Mouse (Mus musculus) kidney, postnatal 0 days (tissue): ENCODE data around the gene Pde1c. TPM values are rescaled to one million over a fixed set of nuclear protein-coding genes. Genes with fewer than 3 reads are reported as not detected.
A peak's percentile ranks its signal among the peaks of the same experiment; 100 is the strongest.

Source experiments
- ATAC-seq: fragments of 200-750 bp; cut with Nextera tagmentation; replicated peaks from 2 replicates; pipeline ENCODE4 v1.8.0; 2017; ENCODE audit warnings: low read depth, moderate number of reproducible peaks, moderate TSS enrichment, moderate library complexity; ENCODE audit not compliant: low FRiP score
- DNase-seq: peaks from one replicate; pipeline ENCODE4 v3.0.0-alpha.2; 2016; ENCODE audit warnings: low spot score
- H3K27ac ChIP-seq: fragments of 300-500 bp; sonication (generic); 2 replicates; pipeline ENCODE4 v1.5.1; 2014; ENCODE audit warnings: mild to moderate bottlenecking
- H3K27me3 ChIP-seq: fragments of 300-500 bp; sonication (generic); 2 replicates; pipeline ENCODE4 v1.6.1; 2014; ENCODE audit warnings: low read length, mixed read lengths; ENCODE audit not compliant: insufficient read depth
- H3K36me3 ChIP-seq: fragments of 300-500 bp; sonication (generic); 2 replicates; pipeline ENCODE4 v1.6.1; 2014; ENCODE audit warnings: low read length, mixed read lengths; ENCODE audit not compliant: insufficient read depth
- H3K4me1 ChIP-seq: fragments of 300-500 bp; sonication (generic); replicated peaks from 2 replicates; pipeline ENCODE4 v1.6.1; 2014; ENCODE audit warnings: antibody characterized with exemption, low read length, mixed read lengths; ENCODE audit not compliant: insufficient read depth
- H3K4me2 ChIP-seq: fragments of 300-500 bp; sonication (generic); 2 replicates; pipeline ENCODE4 v1.6.1; 2014; ENCODE audit warnings: mild to moderate bottlenecking, low read length, moderate library complexity, mixed read lengths
- H3K4me3 ChIP-seq: fragments of 300-500 bp; sonication (generic); replicated peaks from 2 replicates; pipeline ENCODE4 v1.5.1; 2014; ENCODE audit warnings: low read depth, low read length
- H3K9ac ChIP-seq: fragments of 300-500 bp; sonication (generic); 2 replicates; pipeline ENCODE4 v1.6.1; 2014; ENCODE audit warnings: low read depth, low read length
- H3K9me3 ChIP-seq: fragments of 300-500 bp; sonication (generic); replicated peaks from 2 replicates; pipeline ENCODE4 v1.6.1; 2016; ENCODE audit warnings: low read length, inconsistent platforms, mixed read lengths
- CTCF ChIP-seq: IDR thresholded peaks from 2 replicates; pipeline ENCODE4 v1.5.1; 2016; ENCODE audit warnings: antibody characterized with exemption, low read depth, mild to moderate bottlenecking, moderate library complexity
- WGBS: fragments of 180-500 bp; shearing (Covaris S2); extraction: QIAGEN DNeasy Blood & Tissue Kit; methylation state at CpG from one replicate; pipeline ENCODE4 v1.1.7; 2014; 5-methylcytosine and 5-hydroxymethylcytosine counted together
- polyA plus RNA-seq: library from polyadenylated mRNA; unstranded; fragments of >200 nt; fragmentation: Nextera tagmentation; extraction: Ambion mirVana; gene quantifications from 2 replicates; pipeline ENCODE4 v1.2.1, GENCODE M21; 2015

The Pde1c gene
- polyA plus RNA-seq, 1 experiment from 2014 or later, result 0.99 TPM

- ATAC-seq, result no peak
- no peak overlapping the region for H3K4me3 ChIP-seq
- H3K27ac ChIP-seq, result no peak overlapping the region
- 16% methylated on average over 5 of the region's 5 CpGs for WGBS
- H3K36me3 ChIP-seq, result no peaks in the 10 kb centered on the region
- TF ChIP-seq CTCF, result no peak
- no peaks in the 10 kb centered on the region for H3K4me1 ChIP-seq
- no peaks in the 10 kb centered on the region for H3K9me3 ChIP-seq
- DNase-seq, result no peak
- no peak overlapping the region for H3K9ac ChIP-seq
- H3K27me3 ChIP-seq, result no peaks in the 10 kb centered on the region
- H3K4me2 ChIP-seq, result no peak overlapping the region
These were observed 470.5 kb downstream of the Pde1c start for GRCm38 (mm10) chr6:56098427-56098826.

- Histone ChIP-seq H3K4me1 (no peaks in the 10 kb centered on the region), H3K9me3 (no peaks in the 10 kb centered on the region), H3K4me2 (no peak overlapping the region), H3K9ac (no peak overlapping the region), H3K4me3 (no peak overlapping the region), H3K36me3 (no peaks in the 10 kb centered on the region), H3K27me3 (no peaks in the 10 kb centered on the region), H3K27ac (no peak overlapping the region)
- no peak for ATAC-seq
- DNase-seq, result peak; percentile 12
- 19% methylated on average over 4 of the region's 4 CpGs for WGBS
- TF ChIP-seq CTCF, result no peak
These were observed 492.5 kb downstream of the Pde1c start for GRCm38 (mm10) chr6:56076378-56076805.

DNA sequence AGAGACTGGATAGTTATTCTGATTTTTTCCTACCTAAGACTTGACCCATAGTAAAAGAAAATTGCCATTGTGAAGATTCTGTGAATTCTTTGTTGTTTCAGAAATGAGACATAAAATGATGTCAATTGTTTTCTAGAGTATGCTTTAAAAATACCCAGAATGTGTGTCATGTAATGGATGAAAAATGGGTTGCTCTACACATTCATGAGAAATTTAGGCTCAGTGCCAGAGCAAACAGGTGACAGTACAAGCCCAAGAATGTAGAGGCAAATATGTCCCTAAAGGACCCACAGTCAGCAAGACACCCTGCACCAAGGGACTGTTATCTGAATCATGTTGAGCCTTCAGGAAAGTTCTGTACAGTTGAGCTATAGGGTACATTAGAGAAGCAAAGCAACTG, 500.4 kb downstream of the Pde1c start:
- no peak for ATAC-seq
- Histone ChIP-seq H3K4me3 (no peak overlapping the region), H3K4me2 (no peak overlapping the region), H3K36me3 (no peaks in the 10 kb centered on the region), H3K9ac (no peak overlapping the region), H3K9me3 (no peaks in the 10 kb centered on the region), H3K4me1 (no peaks in the 10 kb centered on the region), H3K27ac (no peak overlapping the region), H3K27me3 (no peaks in the 10 kb centered on the region)
- TF ChIP-seq CTCF, result no peak
- no peak for DNase-seq

DNA sequence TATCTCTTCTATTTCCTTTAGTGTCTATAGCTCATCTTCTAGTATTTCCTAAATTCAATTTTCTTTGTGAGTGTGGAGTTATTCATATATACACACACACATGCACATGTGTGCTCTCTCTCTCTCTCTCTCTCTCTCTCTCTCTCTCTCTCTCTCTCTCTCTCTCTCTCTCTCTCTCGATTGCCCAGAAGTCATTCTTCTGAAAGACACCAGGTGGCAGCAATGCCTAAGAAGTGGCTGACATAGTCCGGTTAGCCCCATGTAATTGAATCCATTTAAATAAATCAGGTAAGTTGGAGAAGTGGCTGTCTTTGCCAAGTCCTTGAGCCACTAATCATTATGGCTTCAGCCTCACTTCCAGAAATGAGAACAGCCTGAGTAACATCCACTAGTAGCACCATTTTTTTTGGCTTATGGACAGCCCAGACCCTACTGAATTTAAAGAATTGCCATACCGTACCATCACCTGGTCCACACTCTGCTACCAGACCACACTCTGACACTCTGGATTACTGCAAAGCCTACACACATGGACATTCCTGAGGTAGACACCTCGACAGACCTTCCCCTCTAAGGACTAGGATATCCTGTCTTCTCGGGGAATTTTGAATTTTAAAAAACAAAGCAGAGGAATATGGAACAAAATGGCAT, 502.1 kb downstream of the Pde1c start:
- Histone ChIP-seq H3K4me1 (no peaks in the 10 kb centered on the region), H3K9me3 (no peaks in the 10 kb centered on the region), H3K27me3 (no peaks in the 10 kb centered on the region), H3K27ac (no peak overlapping the region), H3K36me3 (no peaks in the 10 kb centered on the region), H3K4me2 (no peak overlapping the region), H3K9ac (no peak overlapping the region), H3K4me3 (no peak overlapping the region)
- peak; percentile 82 for DNase-seq
- peak; percentile 80 for TF ChIP-seq CTCF
- peak; percentile 68; the same call in 1 of the 2 replicates for ATAC-seq
- 36% methylated on average over 5 of the region's 5 CpGs for WGBS

DNA sequence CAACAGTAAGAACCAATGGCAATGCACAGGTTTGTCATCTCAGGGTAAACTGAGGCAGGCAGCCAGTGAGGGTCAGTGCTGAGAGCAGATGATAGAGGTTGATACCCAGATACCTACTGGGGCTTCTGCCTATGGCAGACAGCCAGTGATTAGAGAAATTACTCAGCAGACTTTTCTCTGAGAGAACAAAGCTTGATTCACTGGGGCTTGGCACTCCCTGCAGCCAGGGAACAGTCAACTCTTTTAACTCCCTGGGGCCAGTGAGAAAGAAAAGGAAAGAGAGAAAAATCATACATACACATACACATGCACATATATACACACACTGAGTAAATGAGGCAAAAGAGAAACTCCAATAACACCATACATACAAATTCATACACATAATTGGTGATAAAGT, 505.2 kb downstream of the Pde1c start:
- DNase-seq (no peak), ATAC-seq (no peak)
- no peak overlapping the region for H3K4me2 ChIP-seq
- no peaks in the 10 kb centered on the region for H3K9me3 ChIP-seq
- H3K27ac ChIP-seq, result no peak overlapping the region
- no peak for TF ChIP-seq CTCF
- H3K4me1 ChIP-seq, result no peaks in the 10 kb centered on the region
- no peak overlapping the region for H3K9ac ChIP-seq
- no peaks in the 10 kb centered on the region for H3K36me3 ChIP-seq
- no peaks in the 10 kb centered on the region for H3K27me3 ChIP-seq
- no peak overlapping the region for H3K4me3 ChIP-seq

DNA sequence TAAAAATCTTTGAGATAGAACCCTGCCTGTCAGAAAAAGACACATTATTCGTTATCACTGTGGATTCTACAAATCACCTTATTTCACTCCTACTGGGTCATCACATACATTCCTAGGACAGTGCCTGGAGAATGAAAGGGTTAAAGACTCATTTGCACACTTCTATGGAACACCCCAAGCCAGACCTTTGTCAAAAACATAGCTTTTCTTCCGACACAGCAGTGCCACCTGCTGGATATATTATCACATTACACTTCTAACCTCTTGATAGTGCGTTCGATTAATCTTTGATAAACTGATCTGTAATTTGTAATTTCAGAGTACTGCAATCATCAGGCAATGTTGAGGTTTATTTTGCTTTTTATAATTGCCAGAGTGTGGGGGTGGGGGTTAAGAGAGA, 519.8 kb downstream of the Pde1c start:
- ATAC-seq, result no peak
- no peak overlapping the region for H3K4me2 ChIP-seq

GRCm38 (mm10) chr6:56048580-56048979, 520.3 kb downstream of the Pde1c start:
- Histone ChIP-seq H3K27ac (no peak overlapping the region), H3K4me1 (no peaks in the 10 kb centered on the region), H3K4me3 (no peak overlapping the region), H3K9me3 (no peaks in the 10 kb centered on the region), H3K36me3 (no peaks in the 10 kb centered on the region), H3K27me3 (no peaks in the 10 kb centered on the region), H3K4me2 (no peak overlapping the region), H3K9ac (no peak overlapping the region)
- ATAC-seq, result no peak
- WGBS, result 70% methylated on average over 3 of the region's 3 CpGs
- TF ChIP-seq CTCF, result no peak
- no peak for DNase-seq

More for the DNA sequence above, 519.8 kb downstream of the Pde1c start:
- peak; percentile 79 for DNase-seq
- Histone ChIP-seq H3K9ac (no peak overlapping the region), H3K9me3 (no peaks in the 10 kb centered on the region), H3K27ac (no peak overlapping the region), H3K4me3 (no peak overlapping the region), H3K4me1 (no peaks in the 10 kb centered on the region), H3K27me3 (no peaks in the 10 kb centered on the region), H3K36me3 (no peaks in the 10 kb centered on the region)
- TF ChIP-seq CTCF, result peak; percentile 82
- WGBS, result 33% methylated on average over 4 of the region's 4 CpGs
